Mouse (Mus musculus): ENCODE measurements at regions not wholly inside any gene's neighbourhood (a gene's known extent, or its start where the extent isn't known, plus 50 kb on each side); places are given as distances from the start of the nearest gene placed in this dataset.

DNA sequence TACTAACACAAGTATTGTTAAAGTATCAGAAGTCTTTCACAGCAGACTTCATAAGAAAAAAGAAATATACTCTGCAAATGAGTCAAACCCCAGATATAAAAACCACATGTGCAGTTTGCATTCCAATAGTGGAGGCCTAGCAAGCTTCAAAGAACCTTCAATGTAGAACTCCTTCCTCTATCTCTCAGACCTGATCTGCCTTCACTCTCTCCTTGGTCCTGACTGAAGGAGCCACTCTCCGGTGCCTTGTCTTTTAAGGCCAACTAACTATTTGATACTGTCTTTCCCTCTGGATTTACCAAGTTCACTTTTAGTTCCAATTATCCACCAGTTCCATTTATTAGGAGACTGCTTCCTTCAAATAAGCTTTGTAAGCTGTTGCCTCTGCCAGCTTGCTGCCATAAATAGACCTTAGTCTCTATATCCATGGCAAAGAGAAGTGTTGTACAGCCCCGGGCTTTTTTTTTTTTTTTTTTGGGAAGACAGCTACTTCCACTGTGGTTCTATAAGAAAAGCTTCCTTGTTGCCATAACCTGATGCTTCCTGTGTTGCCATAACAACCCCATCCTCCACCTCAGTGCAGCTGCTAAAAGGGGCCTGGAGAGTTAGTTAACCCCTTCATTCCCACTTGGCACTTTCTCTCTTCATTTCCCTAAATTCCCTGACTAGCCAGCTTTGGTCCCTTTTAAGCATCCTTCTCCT is 266.5 kb upstream of the Tbl1xr1 start:
- H3K27me3 ChIP-seq (ENCODE audit: control insufficient read depth, insufficient read depth, insufficient read length) = no peaks in the 10 kb centered on the region
- H3ac ChIP-seq (ENCODE audit: control insufficient read depth, insufficient read length) = no peak overlapping the region
- H3K36me3 ChIP-seq (ENCODE audit: control insufficient read depth, insufficient read depth) = no peaks in the 10 kb centered on the region
- no peak overlapping the region for H3K4me2 ChIP-seq (ENCODE audit: low read depth)
- H3K79me2 ChIP-seq (ENCODE audit: control insufficient read depth, insufficient read depth) = no peaks in the 10 kb centered on the region
- no peak overlapping the region for H3K4me3 ChIP-seq
- TF ChIP-seq MAX (IDR thresholded peaks at IDR 0.05; ENCODE audit: low read depth) (no peak), E2F4 (IDR thresholded peaks at IDR 0.05; ENCODE audit: insufficient read depth) (no peak), MYOD1 (IDR thresholded peaks at IDR 0.05; ENCODE audit: control insufficient read depth in 1 of 3, insufficient read length in 2 of 3, low read depth in 2 of 3) (no peak)

DNA sequence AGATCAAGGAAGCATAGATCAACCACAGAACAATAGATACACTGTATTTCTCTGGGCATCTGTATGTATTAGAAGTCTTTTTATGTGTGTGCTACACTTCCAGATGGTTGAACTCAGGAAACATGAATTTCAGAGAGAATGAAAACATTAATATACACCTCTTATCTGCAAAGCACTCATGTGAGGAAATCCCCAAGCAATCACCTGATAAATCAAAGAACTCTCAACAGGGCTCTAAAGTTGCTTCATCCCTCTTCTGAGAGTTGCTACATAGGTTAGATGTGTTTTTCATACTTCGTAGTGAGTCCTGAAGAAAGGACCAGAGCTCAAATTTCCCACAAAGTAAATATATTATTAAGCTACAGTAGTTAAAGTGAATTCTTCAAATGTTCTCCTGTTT is 263.1 kb upstream of the Tbl1xr1 start:
- no peak overlapping the region for H3K4me3 ChIP-seq
- H3K4me2 ChIP-seq (ENCODE audit: low read depth) = no peak overlapping the region
- no peak overlapping the region for H3ac ChIP-seq (ENCODE audit: control insufficient read depth, insufficient read length)
- TF ChIP-seq TCF12 (IDR thresholded peaks at IDR 0.05; ENCODE audit: insufficient read depth, poor library complexity, severe bottlenecking) = no peak
- TF ChIP-seq USF1 (IDR thresholded peaks at IDR 0.05; ENCODE audit: low read depth) = no peak
- TF ChIP-seq E2F4 (IDR thresholded peaks at IDR 0.05; ENCODE audit: insufficient read depth) = no peak
- TF ChIP-seq MAX (IDR thresholded peaks at IDR 0.05; ENCODE audit: low read depth) = no peak
- TF ChIP-seq SRF (IDR thresholded peaks at IDR 0.05; ENCODE audit: control insufficient read depth, insufficient read length, low read depth) = no peak
- no peak for TF ChIP-seq MYOG (IDR thresholded peaks at IDR 0.05; ENCODE audit: control insufficient read depth in 1 of 3, insufficient read depth in 1 of 3, insufficient read length in 2 of 3, low read depth in 2 of 3)
- no peak for TF ChIP-seq REST (IDR thresholded peaks at IDR 0.05; ENCODE audit: insufficient read depth, insufficient read length)
- no peak for TF ChIP-seq MYOD1 (IDR thresholded peaks at IDR 0.05; ENCODE audit: control insufficient read depth in 1 of 3, insufficient read length in 2 of 3, low read depth in 2 of 3)
- no peak for TF ChIP-seq POLR2AphosphoS2 (IDR thresholded peaks at IDR 0.05; ENCODE audit: insufficient read length, low read depth)
- no peak for TF ChIP-seq CEBPB (IDR thresholded peaks at IDR 0.05; ENCODE audit: insufficient read depth, poor library complexity, severe bottlenecking)
- TF ChIP-seq POLR2A (IDR thresholded peaks at IDR 0.05; ENCODE audit: insufficient read length, low read depth) = no peak
- no peak for TF ChIP-seq TCF3 (IDR thresholded peaks at IDR 0.05; ENCODE audit: insufficient read length, low read depth)
- no peaks in the 10 kb centered on the region for H3K79me2 ChIP-seq (ENCODE audit: control insufficient read depth, insufficient read depth)
- H3K27me3 ChIP-seq (ENCODE audit: control insufficient read depth, insufficient read depth, insufficient read length) = no peaks in the 10 kb centered on the region
- H3K36me3 ChIP-seq (ENCODE audit: control insufficient read depth, insufficient read depth) = no peaks in the 10 kb centered on the region

DNA sequence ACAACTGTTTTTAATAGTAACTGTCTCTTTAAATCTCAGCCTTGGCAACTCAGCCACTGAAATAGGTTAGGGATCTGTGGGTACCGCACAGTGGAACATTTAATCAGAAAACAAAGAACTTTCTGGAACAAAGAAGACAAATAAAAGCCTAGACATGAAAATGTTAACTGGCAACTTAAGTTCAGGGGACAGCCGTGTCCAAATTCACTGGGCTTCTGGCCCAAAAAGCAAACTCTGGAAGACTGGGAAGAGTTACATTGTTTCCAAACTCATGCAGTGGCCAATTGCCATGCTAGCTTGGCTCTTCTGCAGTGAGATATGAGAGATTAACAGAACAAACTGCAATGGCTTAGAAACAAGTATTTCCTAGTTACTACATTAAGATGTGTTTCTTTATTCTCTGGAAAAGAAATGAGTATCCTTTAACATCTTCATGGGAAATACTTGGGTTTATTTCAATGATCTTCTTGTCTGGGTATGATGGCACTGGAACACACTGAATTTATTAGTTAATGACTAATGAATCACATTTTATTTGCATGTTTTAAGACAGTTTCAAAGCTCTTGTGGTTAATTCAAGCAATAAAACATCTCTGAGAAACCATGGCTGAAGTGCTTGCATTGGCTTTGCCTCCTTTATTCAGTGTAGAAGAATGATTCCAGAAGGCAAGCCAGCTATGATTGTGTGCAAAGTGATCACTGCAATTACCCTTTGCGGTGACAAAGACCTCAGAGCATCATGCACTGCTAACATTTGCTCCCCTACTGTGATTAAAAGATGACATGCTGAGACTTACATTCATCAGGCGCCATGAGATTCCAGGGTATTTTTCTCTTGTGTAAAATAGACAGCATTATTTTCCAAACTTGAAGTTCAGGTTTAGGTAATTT is 259.2 kb upstream of the Tbl1xr1 start:
- H3ac ChIP-seq (ENCODE audit: control insufficient read depth, insufficient read length) = no peak overlapping the region
- no peaks in the 10 kb centered on the region for H3K79me2 ChIP-seq (ENCODE audit: control insufficient read depth, insufficient read depth)
- H3K36me3 ChIP-seq (ENCODE audit: control insufficient read depth, insufficient read depth) = no peaks in the 10 kb centered on the region
- no peak for TF ChIP-seq E2F4 (IDR thresholded peaks at IDR 0.05; ENCODE audit: insufficient read depth)
- 0 out of 2 replicates have a peak, but pooled peaks have one; percentile 5 for TF ChIP-seq CEBPB (IDR thresholded peaks at IDR 0.05; ENCODE audit: insufficient read depth, poor library complexity, severe bottlenecking)
- H3K4me2 ChIP-seq (ENCODE audit: low read depth) = no peak overlapping the region
- H3K27me3 ChIP-seq (ENCODE audit: control insufficient read depth, insufficient read depth, insufficient read length) = no peaks in the 10 kb centered on the region
- H3K4me3 ChIP-seq = no peak overlapping the region

DNA sequence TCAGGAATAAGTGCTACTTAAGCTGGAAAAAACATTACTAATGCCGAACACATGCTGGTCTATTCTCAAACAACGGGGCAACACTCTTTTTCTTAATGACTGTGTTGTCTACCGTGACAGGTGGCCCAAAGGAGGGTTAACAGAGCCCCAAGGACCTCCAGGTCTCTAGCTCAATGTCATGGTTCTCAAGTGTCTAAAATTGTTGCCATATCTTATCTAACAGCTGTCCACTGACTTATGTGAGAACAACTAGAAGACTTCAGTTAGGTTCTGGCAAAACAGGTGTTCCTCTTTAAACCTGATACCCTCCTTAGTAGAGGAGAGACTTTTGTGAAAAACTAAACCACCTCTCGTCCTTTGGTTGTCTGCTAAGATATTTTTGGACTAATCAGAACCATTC is 257.4 kb upstream of the Tbl1xr1 start:
- peak overlapping the region; percentile 34 for H3K4me2 ChIP-seq (ENCODE audit: low read depth)
- H3K79me2 ChIP-seq (ENCODE audit: control insufficient read depth, insufficient read depth) = no peaks in the 10 kb centered on the region
- H3ac ChIP-seq (ENCODE audit: control insufficient read depth, insufficient read length) = no peak overlapping the region
- TF ChIP-seq TCF12 (IDR thresholded peaks at IDR 0.05; ENCODE audit: insufficient read depth, poor library complexity, severe bottlenecking) (peak; percentile 79), POLR2A (IDR thresholded peaks at IDR 0.05; ENCODE audit: insufficient read length, low read depth) (no peak), MYOD1 (IDR thresholded peaks at IDR 0.05; ENCODE audit: control insufficient read depth in 1 of 3, insufficient read length in 2 of 3, low read depth in 2 of 3) (peak; percentile 52 to 91 (median 85)), MYOG (IDR thresholded peaks at IDR 0.05; ENCODE audit: control insufficient read depth in 1 of 3, insufficient read depth in 1 of 3, insufficient read length in 2 of 3, low read depth in 2 of 3) (peak in 2 of 3 experiments; percentile 79 to 96)
- H3K27me3 ChIP-seq (ENCODE audit: control insufficient read depth, insufficient read depth, insufficient read length) = no peaks in the 10 kb centered on the region
- H3K4me3 ChIP-seq = no peak overlapping the region
- H3K36me3 ChIP-seq (ENCODE audit: control insufficient read depth, insufficient read depth) = no peaks in the 10 kb centered on the region

DNA sequence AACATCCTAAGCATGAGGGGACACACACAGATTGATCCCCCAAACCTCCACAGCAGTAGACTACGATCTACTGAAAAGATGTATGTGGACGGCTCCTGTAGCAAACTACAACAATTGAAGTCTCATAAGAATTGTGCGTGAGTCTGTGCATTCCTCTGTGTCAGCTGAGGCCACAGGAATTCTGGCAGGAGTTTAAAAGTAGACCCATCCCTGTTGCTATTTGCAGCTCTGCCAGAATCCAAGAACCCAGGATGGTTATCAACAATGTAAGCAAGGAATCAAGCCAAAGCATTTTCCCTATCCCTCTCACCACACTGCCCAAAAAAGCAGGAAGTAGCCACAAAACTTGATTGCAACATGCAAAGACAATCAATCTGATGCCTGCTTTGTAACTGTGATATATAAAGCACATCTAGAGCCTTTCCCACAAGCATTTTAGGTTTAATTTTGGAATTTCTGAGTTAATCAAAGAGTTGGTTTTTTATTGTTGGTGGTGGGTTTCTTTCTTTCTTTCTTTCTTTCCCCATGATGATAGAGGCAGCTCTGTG is 256.3 kb upstream of the Tbl1xr1 start:
- Histone ChIP-seq H3K79me2 (ENCODE audit: control insufficient read depth, insufficient read depth) (no peaks in the 10 kb centered on the region), H3K4me3 (no peak overlapping the region), H3K4me2 (ENCODE audit: low read depth) (peak overlapping the region; percentile 66), H3ac (ENCODE audit: control insufficient read depth, insufficient read length) (no peak overlapping the region), H3K27me3 (ENCODE audit: control insufficient read depth, insufficient read depth, insufficient read length) (no peaks in the 10 kb centered on the region), H3K36me3 (ENCODE audit: control insufficient read depth, insufficient read depth) (no peaks in the 10 kb centered on the region)
- TF ChIP-seq CEBPB (IDR thresholded peaks at IDR 0.05; ENCODE audit: insufficient read depth, poor library complexity, severe bottlenecking) = peak; percentile 98
- peak in 2 of 3 experiments; percentile 15 to 57 for TF ChIP-seq MYOD1 (IDR thresholded peaks at IDR 0.05; ENCODE audit: control insufficient read depth in 1 of 3, insufficient read length in 2 of 3, low read depth in 2 of 3)
- TF ChIP-seq TCF12 (IDR thresholded peaks at IDR 0.05; ENCODE audit: insufficient read depth, poor library complexity, severe bottlenecking) = peak; percentile 44
- no peak for TF ChIP-seq MAX (IDR thresholded peaks at IDR 0.05; ENCODE audit: low read depth)
- no peak for TF ChIP-seq POLR2A (IDR thresholded peaks at IDR 0.05; ENCODE audit: insufficient read length, low read depth)
- no peak for TF ChIP-seq TCF3 (IDR thresholded peaks at IDR 0.05; ENCODE audit: insufficient read length, low read depth)
- TF ChIP-seq SRF (IDR thresholded peaks at IDR 0.05; ENCODE audit: control insufficient read depth, insufficient read length, low read depth) = no peak
- TF ChIP-seq E2F4 (IDR thresholded peaks at IDR 0.05; ENCODE audit: insufficient read depth) = no peak
- TF ChIP-seq REST (IDR thresholded peaks at IDR 0.05; ENCODE audit: insufficient read depth, insufficient read length) = no peak
- peak in 2 of 3 experiments; percentile 32 to 44 for TF ChIP-seq MYOG (IDR thresholded peaks at IDR 0.05; ENCODE audit: control insufficient read depth in 1 of 3, insufficient read depth in 1 of 3, insufficient read length in 2 of 3, low read depth in 2 of 3)
- peak; percentile 54 for TF ChIP-seq USF1 (IDR thresholded peaks at IDR 0.05; ENCODE audit: low read depth)
- no peak for TF ChIP-seq POLR2AphosphoS2 (IDR thresholded peaks at IDR 0.05; ENCODE audit: insufficient read length, low read depth)
